Mouse (Mus musculus): ENCODE measurements at regions not wholly inside any gene's neighbourhood (a gene's known extent, or its start where the extent isn't known, plus 50 kb on each side); places are given as distances from the start of the nearest gene placed in this dataset.

DNA sequence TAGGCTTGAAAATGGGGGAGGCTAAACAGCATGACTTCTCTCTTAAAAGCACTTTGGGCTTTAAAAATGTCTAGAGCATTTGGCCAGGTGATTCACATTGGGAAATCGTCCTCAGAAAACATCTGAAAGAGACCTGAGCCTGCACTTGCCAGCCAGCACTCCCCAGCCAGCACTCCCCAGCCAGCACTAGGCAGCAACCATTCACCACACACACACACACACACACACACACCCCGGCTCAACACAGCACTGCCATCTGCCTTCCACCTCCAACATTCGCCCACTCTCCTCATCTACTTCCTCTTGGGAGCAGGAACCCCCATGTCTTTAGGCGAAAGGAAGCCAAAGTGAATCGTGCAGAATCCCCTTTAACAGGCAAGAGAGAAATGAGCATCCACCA, 85.4 kb downstream of the Atp23 start:
- no peak for DNase-seq

DNA sequence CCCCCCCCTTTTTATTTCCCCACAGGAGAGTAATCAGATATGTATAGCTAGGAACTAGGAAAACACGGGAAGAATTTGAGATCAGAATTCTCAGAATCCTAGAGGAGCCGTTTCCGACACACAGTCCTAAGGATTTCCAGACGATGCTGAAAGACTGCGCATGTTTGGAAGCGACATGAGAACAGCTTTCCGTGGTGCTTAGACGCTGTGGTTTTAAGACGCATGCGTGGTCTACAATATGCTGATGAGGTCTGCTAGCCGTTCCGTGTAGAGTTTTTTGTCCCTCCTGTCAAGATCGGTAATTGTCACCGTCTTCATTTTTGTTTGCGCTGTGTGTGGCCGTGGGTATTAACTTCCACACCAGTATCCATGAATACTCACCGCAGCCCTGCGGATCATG, 86.2 kb downstream of the Atp23 start:
- DNase-seq, result no peak

DNA sequence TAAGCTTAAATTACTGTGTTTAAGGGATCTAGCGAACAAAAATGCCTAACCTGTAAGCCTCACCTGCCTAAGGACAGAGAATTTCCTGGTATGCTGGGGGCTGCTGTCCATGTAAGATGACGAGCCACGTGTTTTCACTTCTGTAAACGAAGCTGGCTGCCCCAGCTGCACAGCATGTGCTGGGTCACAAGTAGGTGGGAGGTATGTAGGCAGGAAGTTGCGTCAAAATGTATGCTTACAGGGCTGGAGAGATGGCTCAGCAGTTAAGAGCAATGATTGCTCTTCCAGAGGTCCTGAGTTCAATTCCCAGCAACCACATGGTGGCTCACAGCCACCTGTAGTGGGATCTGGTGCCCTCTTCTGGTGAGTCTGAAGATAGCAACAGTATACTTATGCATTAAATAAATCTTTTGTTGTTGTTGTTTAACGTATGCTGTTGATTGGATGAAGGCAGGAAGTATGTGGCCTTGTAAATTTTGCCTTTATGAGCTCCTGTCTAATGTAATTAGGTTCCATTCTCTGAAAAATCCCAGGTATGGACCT, 88.0 kb downstream of the Atp23 start:
- DNase-seq, result no peak

DNA sequence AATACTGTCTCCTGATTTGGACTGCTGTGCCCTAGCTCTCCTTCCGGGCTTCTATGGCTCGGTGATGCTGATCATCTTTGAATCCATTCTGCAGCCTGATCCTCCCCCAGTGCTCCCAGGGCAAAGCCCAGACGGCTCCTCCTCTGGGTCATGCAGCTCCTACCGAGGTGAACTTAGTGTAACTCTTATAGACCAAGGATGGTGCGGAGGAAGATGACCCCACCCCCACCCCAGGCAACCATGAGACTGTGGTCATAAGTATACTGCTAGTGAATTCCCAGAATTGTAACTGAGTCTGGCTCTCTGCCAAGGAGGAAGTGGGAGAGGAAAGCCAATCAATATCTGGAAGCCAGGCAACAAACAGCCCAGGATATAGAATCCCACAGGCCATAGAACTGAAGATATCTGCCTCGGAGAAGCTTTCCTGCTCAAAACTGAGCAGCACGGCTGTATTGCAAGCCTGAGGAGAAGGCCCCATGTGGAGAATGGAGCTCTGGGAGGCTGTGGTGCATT, 88.9 kb downstream of the Atp23 start:
- DNase-seq, result no peak

DNA sequence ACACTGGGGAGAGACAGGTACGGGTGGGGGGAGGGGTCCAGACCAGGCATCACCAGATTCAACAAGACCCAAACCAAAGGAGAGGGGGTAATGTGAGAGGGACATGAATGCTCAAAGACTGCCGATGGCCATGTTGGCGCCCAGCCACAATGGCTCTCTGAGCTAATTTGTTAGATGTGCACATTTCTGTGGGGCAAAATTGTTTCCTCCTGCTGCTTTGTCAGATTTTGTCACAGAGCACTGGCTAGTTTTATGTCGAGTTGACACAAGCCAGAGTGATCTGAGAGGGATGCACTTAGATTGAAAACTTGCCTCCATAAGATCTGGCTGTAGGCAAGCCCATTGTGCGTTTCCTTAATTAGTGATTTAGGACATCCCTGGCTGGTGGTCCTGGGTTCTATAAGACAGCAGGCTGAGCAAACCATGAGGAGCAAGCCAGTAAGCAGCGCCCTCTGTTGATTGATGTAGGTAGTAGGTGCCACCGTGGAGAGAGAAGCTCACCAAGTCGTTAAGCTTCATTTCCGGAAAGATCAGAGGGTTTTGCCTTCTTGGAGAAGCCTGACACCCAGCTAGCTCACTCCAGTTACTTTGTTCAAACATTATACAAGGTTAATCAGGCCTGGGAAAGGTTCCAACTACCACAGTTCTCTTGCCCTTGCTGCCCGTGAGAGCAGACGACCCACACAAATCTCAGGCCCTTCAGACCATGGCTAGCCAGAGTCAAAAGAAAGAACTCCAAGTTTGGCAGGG, 90.6 kb downstream of the Atp23 start:
- DNase-seq, result no peak

DNA sequence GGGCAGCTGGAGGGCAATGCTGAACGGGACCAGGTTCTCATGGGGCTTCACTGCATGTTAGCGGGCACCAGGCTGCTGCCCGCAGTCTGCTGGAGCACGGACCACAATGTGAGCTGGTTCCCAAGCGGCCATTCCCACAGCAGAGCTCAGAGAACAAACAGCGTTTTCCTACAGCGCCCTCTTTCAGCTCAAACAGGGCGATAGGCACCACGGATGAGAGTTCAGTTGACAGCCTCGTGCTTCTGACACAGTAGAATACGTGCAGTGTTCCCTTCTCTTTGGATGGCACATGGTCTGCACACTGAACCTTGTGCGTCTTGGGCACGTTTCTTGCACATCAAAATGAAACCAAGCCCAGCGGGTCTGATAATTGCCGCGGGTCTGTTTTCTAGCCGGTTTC, 91.6 kb downstream of the Atp23 start:
- no peak for DNase-seq

DNA sequence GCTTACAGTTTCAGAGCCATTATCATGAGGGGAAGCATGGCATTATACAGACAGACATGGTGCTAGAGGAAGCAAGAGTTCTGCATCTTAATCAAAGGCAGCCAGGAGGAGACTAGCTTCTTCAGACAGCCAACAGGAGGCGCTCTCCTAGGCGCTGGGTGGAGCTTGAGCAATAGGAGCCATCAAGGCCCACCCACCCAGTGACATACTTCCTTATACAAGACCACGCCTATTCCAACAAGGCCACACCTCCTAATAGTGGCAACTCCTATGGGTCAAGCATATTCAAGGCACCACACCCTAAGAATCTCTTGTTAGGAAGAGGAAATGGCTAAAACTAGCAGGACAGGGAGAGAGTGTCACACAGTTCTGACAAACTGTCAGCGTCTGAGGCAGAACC, 94.3 kb downstream of the Atp23 start:
- DNase-seq, result no peak

DNA sequence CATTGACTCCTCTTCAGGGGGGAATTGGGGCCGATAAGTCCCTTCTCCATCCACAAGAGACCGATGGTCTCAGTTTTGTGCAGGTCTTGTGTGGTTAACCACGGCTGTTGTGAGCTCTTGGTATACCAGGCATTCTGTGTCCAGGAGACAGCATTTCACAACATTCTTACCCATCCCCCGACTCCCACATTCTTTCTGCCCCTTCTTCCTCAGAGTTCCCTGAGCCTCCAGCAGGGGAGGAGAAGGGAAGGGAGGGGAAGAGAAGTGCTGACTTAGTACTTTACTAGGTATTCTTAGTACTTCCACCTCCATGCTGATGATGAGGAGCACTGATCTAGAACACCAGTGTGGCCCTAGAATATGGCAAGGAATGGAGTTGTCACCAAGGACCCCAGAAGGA, 98.4 kb downstream of the Atp23 start:
- DNase-seq, result no peak

DNA sequence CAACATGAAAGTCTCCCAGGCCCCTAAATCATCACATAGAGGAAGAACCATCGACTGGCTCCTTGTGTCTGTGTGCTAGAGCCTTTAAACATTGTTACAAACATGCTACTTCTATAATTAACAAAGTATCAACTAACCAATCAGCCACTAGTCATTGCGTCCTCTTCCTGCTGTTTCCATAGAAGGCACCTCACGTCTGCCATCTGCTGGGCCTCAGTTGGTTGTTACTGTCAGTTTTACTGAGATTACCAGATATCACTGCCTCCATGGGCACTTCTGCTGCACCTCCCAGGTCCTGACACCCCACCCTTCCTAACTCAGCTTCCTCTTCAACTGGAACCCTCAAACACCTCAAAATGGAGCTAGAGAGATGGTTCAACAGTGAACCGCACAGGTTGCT, 101.8 kb downstream of the Atp23 start:
- DNase-seq, result no peak

DNA sequence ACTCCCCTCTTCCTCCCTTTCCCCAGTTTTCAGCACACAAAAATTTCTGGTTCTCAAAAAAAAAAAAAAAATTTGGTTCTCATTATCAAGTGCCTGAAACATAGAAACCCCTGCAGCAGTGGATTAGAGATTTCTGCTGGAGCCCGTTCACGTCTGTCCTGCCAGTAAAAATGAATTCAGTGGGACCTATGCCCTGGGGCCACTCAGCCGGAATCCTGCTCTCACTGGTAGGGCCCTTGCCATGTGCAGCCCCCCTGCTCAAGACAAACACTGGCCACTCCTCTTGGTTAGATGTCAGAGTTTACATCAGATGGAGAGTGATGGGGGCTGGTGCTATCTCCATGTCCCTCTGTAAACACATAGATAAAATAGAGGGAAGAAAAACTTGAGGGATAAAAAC, 108.0 kb downstream of the Atp23 start:
- DNase-seq, result no peak

DNA sequence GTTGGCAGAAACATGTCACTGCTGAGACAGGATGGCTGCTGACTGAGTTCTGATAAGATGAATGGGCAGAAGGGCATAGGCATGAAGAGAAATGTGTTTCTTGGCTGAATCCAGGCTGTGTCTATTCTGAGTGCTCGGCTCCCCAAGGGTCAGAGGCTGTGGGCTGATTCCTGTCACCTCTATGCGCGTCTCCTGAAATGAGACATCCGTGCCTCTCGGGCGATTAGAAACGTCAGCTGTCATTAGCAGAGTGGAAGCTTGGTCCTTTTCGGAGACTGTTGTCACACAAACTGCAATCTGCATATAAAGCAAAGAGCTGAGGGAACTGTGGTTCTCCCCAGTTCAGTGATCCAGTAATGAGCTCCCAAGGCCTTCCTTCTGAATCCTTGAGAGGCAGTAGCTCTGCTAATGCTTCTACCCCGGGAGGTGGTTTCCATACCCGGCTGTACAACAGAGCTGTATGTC, 108.8 kb downstream of the Atp23 start:
- DNase-seq, result no peak

DNA sequence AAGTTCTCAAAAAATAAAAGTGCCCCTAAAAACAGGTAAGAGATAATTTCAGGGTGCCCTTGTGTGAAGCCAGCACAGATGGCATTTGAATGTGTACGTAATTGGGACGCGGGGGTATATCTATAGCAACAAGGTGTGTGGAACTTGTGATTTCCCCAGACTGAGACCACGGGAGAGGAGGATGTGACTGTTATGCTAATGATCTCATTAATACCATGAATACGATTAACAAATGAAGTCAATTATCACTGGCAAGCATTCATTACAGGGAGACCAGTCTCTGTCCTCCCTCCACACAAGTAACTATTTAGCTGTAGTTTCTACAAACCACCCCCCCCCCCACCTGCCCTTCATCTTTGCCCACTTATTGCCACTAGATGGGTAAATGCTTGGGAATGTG, 112.9 kb downstream of the Atp23 start:
- no peak for DNase-seq

DNA sequence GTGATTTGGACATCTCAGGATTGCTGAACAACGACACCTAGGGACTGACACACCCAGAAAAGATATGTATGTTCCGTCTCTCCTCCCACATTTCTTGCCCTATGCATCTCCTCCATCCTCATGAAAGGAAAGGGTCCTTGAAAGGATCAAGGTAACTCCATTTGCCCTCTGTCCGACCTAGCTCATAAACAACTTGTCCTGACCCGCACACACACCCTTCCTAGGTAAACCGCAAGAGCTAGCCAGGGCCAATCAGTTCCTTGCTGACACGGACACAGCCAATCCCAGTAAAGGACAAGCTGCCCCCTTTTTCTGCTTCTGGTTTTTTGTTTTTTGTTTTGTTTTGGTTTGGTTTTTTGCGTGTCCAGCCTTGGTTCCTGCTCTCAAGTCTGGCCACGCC, 118.0 kb downstream of the Atp23 start:
- DNase-seq, result no peak

DNA sequence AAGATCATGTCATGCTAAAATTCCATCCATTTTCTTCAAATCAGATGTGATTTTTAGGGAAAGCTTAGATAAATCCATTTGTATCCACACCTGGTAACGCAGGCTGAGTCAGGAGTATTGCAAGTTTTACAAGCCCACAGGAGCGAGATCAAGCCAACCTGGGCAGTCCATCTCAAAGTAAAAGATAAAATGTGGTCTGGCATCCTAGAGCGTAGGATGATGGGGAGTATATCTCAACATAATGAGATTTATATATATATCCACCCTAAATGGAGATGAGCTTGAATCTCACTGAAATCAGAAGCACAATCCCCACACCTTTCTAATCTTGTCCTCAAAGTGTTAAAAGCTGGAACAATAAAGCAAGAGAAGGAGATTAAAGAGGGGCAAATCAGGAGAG, 124.6 kb downstream of the Atp23 start:
- DNase-seq, result no peak

DNA sequence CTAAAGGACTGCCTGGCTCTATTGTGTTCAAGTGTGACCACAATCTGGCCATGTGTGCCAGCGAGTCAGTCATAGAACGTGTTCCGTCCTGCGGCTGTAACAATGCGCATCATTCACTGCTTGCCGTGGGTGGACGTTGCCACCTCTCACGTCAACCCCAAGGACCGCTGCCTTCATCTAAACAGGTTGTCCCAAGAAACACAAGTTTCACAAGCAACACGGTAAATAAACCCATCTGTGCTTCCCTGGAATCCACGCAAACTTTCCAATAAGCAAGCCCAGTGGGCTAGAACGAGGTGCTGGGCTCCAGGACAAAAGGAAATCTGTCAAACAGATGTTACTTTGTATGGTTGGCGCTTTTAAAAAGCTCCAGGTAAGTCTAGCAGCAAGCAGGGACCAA, 125.2 kb downstream of the Atp23 start:
- DNase-seq, result no peak

DNA sequence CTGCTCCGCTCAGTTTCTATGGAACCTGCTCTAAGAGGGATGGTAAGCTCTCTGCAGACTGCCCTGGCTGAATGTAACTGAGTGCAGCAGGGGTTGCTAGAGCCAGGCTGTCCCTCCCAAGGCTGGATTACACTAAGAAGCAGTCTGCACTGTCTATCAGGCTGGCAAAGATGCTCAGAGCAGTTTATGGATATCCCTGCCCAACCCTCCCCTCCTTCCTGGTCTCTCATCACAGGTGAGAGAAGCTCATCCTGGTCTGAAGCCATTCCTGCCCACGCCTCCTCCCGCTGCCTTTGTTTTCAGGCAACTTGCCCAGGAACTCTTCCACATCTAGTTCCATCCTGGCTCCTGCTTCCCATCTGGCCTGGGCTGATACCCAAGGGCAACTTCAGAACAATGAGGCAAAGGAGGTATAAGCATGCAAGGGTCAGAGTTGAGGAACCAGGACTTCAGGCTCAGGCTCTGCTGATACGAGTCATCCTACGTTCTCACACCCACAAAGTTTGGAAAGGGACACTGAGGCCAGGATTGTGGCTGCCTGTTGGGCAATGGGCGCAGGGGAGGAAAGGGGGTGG, 130.6 kb downstream of the Atp23 start:
- no peak for DNase-seq

DNA sequence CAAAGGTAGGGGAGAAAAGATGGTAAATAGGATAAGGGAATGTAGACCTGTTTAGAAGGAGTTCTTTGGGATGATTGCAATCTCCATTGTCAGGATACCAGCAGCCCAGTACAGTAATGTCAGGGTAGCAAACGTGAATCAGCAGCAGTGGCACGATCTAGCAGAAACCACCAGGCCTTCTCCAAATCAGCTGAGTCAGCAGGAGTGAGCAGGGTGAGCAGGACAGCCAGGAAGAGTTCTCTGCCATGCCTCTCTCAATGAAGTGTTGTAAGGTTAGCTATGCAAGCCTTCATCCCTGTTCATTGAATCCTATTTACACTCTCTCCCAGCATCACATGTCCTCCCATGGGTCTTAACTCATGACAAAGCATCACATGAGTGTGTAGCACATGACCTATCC, 135.5 kb downstream of the Atp23 start:
- DNase-seq, result no peak

DNA sequence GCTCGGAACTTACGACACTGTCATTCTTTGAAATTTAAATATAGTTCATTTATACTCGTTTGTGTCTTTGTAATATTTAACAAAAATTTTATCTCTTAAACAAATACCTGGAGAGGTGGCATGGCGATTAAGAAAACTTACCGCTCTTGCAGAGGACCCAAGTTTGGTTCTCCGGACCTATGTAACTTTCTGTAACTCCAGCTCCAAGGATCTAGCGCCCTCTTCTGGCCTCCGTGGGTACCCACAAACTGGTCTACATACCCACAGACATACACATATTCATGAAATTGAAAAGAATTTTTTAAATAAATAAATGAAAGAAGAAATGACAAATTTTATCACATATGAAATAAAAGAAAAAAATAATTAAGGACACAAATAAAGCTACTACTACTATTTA, 136.4 kb downstream of the Atp23 start:
- DNase-seq, result no peak

DNA sequence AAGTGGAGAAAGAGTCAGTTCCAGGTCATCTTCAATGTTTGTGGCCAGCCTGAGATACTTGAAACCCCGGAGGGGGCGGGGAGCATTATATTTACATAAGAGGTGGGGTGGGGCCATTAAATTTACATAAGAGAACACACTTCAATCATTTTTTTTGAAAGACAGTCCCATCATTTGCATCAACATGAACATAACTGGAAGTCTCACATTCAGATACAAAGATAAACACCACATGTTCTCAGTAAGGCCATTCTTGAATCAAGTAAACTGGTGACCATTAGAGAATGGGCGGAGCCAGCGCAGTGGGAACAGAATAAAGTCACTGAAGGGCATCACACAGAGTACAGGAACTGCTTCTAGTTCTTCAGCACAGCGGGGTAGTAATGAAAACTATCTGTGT, 137.2 kb downstream of the Atp23 start:
- no peak for DNase-seq

DNA sequence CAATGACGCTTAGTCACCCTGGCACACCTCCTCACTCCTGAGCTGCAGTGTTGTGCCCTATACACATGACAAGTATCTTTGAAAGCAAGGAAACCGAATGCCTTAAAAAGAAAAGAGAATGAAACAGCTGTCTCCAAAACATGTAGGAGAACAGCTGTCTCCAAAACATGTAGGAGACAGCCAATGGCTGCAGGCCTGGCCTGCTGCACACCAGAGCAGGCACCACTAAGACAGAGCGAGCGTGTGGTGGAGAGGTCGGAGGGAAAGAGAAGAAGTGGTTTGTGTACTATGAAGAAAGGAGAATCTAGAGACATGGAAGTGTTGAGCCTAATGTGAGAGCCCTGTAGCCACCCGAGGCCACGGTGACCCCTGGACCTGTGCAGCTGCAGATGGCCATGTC, 142.5 kb downstream of the Atp23 start:
- no peak for DNase-seq

DNA sequence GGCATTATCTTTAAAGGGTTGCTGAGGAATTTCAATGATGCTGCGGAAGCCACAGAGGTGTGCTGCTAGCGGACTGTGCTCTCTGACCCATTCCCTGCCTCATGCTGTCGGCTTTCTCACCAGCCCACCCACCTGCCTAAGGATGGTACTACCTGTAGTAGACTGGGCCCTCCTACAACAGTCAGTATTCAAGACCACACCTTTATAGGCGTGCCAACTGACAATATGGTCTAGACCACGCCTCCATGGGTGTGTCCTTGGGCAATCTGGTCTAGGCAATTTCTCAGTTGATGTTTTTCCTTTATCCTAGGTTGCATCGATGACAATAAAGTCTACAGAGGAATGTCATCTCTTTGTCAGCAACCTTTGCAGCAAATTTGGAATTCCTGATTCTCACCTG, 148.0 kb downstream of the Atp23 start:
- no peak for DNase-seq

DNA sequence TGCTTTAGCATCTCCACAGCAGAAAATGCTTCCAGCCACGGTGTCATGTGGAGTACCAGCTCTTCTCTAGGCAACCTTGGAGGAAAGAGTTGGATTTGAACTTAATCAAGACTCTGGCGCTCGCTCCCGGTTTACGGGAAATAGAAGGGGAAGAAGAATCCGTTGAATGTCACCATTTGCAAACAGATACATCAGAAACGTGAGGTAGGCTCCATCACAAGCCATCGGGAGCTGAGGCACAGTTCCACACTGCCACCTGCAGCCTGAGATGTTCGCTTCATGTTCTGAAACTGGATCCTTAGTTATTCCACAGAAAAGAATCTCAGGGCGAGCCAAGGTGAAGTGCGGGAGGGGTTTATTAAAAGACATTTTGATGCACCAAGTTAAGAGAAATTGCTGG, 148.5 kb downstream of the Atp23 start:
- DNase-seq, result peak; percentile 28

DNA sequence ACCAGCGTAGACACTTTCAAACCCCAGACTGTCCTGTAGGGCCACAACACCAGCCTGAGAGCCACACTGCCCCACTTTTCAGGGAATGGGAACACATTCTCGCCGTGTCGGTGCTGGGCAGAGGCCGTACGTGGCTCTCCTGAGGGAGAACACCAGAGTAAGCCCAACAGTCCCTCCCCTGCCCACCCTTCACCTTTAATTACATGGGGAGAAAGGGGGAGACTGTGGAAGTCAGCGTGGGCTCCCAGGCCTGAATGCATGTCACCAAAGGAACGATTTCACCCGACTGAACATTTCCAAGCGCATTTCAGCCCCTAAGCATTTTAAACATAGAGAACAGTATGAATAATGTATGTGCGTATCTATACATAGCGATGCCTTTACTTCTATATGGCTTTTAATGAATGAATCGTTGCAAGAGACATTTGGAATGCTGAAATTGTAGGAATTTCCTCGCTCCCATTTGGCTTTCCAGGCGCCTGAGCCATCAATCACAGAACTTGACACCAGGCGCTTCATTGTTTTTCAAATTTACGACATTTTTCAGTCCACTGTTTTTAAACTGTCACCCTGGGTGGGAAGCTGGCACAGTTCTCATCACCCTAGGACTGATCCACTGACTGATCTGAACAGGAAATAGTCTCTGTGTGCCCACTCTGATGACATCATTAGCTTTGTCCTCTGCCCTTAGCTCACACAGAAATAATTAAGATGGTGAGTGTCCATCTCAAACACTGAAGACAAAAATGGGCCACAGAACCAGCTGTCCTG, 152.3 kb downstream of the Atp23 start:
- no peak for DNase-seq

Measured in adrenal gland, postnatal 14 days (tissue).